Mouse (Mus musculus) 3134 (cell line): ENCODE measurements around the gene Kmt2d.
"Not testable (repeated sequence)": the region's sequence is repeated elsewhere in the genome, so short reads cannot be mapped to it uniquely, and the experiment has no call there.

ENCODE experiments used
- DNase-seq: peaks from one replicate; pipeline ENCODE4 v3.0.0-alpha.2; 2011; ENCODE audit warnings: low spot score; ENCODE audit not compliant: insufficient read length; ENCODE audit errors: extremely low read depth

Kmt2d gene

GRCm38 (mm10) chr15:98833281-98833680, 37.7 kb downstream of the Kmt2d start:
- no peak for DNase-seq

DNA sequence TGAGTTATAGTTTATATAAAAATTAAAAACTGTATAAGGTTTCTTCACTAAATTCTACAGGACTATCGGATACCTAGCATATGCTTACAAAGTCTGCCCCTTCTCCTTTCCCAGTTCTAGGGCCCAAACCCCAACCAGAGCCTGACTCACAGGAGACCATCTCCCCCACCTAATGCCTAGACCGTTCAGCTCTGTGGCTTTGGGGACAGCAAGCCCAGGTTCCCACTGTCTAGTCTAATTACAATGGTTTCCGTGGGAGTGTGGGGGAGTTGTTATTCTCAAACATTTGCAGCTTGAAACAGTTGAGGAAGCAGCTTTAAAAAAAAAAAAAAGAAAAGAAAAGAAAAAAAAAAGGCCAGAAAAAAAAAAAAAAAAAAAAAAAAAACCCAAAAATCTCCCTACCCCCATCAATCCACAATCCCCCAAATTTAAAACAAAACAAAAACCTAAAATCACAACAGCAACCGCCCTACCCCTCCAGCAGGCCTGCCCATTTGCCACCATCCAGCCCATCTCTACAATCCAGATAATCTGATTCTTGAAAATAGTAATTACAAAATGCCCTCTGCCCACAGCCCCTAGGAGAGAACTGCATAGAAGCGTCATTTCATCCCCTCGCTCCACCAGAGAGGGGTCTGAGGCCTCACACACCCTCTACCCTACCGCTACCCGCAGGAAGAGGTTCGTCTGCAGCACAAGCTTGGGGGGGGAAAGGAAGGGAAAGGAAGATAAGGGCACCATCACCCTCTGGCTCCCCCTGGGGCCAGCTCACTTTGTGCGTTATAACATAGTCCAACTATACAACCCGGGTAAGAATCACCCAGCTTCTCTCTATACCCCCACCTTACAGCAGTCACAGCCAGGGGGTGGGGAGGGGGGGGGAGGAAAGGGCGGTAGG, 38.6 kb downstream of the Kmt2d start:
- no peak for DNase-seq

DNA sequence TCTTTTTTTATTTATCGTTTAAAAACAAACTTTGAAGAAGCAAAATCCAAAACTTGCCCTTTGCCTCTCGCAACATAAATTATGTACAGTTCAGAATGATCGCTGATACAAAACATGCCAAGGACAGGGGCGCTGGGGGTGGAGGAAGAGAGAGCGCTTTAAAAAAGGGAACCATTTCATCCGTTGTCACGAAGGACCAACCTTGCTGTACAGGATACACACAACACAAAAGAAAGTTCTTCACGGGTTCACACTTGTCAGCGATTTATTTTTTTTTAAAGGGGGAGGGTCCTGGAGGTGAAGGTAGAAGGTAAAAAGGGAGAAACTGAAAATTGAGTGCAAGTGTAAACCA, 39.3 kb downstream of the Kmt2d start:
- no peak for DNase-seq

- DNase-seq: peak; percentile 96
Measured at GRCm38 (mm10) chr15:98830736-98831683, 40.0 kb downstream of the Kmt2d start, which contains the start of gene Prkag1. Prkag1 (minus strand) TSS chr15:98831521.

- DNase-seq: no peak
Measured at GRCm38 (mm10) chr15:98827611-98828011, 43.4 kb downstream of the Kmt2d start.

GRCm38 (mm10) chr15:98823434-98823833, 47.6 kb downstream of the Kmt2d start:
- no peak for DNase-seq

DNA sequence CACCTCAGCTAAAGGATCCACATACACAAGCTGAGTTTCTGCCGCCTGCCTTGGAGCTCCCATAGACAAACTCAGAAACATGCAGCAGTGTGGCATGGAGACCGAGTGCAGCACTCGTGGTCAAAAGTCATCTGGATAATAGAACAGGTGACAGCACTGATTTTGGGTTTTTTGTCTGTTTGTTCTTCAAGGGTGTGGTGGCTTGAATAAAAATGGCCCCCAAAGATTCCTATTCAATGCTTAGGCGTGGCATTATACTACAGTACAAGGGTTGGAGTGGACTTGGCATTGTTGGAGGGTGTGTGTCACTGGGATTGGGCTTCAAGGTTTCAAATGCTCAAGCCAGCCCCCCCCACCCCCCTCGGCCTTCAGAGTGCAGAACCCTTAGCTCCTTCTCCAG, 48.9 kb downstream of the Kmt2d start:
- DNase-seq: no peak

- no peak for DNase-seq
Measured at GRCm38 (mm10) chr15:98821403-98821802, 49.6 kb downstream of the Kmt2d start.

GRCm38 (mm10) chr15:98820937-98821336, 50.1 kb downstream of the Kmt2d start:
- DNase-seq: no peak

GRCm38 (mm10) chr15:98818171-98818570, 52.8 kb downstream of the Kmt2d start:
- DNase-seq: no peak

DNA sequence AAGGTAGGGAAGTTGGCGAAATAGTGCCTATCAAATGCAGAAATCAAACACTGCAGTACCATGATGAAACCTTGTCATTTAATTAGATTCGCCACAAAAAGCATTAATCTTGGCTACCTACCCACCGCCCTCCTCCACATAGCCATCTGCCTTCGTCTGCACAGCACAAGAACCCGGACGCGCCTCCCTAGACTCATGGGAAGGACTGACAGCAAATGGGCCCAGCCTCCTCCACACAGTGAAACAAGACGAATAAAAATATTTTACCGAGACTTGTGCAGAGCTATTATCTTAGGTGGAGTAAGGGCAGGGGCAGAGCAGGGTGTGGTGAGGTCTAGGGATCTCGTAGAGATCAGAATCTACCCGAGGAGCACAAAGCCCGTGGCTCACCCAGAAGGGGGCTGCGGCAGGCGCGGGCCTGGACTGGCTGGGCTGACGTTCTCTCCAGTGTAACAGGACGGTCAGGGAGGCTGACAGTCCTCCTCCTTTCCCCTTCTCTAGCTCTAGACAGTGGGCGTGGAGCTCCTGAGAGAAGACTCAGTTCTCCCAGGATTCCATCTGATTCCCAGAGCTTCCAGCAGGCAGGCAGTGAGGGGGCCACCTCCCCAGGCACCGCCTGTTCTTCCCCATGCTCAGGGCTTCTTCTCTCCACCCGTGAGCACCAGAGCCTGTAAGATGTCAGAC, 58.1 kb downstream of the Kmt2d start:
- no peak for DNase-seq

- not testable (repeated sequence) for DNase-seq
Measured at GRCm38 (mm10) chr15:98810212-98810611, 60.8 kb downstream of the Kmt2d start.

GRCm38 (mm10) chr15:98809390-98809789, 61.6 kb downstream of the Kmt2d start, which contains the start of gene Ddn:
Ddn (minus strand) TSS chr15:98809490.
- DNase-seq: no peak

DNA sequence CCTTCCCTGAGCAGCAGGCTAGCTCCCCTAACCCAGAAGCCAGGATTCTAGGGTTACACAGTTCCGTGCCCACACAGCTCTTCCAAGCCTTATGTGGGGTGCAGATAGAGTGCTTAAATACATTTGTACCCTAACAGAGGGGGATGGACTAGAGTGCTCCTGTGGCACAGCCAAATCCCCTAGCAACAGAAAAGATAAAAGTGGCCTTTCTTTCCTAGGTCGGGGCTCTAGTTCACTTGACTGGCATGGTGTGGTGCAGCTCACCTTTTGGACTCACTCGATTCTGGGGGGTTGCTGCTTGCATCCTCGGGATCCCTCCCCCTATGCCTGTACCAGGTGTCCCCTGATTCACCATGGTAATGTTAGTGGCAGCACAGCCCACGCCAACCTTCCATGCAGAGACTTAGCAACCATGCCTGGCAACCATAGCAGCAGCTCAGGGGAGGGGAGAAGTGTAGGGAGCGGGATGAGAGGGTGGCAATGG, 62.3 kb downstream of the Kmt2d start:
- no peak for DNase-seq

DNA sequence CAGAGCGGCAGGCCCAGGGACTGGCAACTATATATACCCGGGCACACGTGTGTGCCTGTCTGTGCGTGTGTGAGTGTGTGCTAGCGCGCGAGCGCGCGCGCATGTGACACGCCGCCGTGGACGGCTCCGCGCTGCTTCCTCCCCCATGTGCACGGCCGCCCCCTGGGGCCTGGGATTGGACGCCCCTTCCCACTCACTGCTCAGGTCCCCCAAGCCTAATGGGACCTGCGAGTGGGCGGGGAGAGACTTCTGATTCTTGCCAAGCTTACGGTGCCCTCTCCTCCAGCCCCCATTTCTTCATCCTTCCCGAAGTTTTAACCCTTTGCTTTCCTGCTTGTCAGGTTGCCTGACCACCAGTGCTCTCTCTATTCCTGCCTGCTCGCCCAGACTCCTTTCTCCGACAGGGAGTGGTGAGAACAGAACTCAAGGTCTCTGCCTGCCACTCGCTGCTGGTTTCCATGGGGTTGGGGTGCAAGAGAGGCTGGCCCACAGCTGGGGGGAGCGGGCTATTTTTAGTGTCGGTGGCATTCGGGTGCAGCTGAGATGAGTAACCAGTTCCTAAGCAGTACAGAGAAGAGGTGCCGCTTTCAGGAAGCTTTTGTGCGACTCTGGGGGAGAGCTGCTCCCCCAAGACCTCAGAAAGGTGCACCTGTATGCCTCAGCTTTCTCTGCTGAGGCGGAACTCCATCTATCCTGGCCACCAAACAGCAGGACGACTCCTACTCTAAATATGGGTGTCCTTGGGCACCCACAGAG, 62.9 kb downstream of the Kmt2d start:
- DNase-seq: no peak

- DNase-seq: no peak
Measured at GRCm38 (mm10) chr15:98806809-98807770, 63.9 kb downstream of the Kmt2d start.

- no peak for DNase-seq
Measured at GRCm38 (mm10) chr15:98806071-98806808, 64.8 kb downstream of the Kmt2d start.
